Mouse (Mus musculus) heart, adult 2 months (tissue): ENCODE measurements around the gene Trio. TPM values are rescaled to one million over a fixed set of nuclear protein-coding genes. Genes with fewer than 3 reads are reported as not detected.

Experiments used
- DNase-seq, 2 experiments: peaks; one replicate each; pipeline ENCODE4 v3.0.0; 2021
- H3K27ac ChIP-seq: fragments of 200-600 bp; 2 replicates; pipeline ENCODE4 v1.8.1; 2022
- H3K27me3 ChIP-seq: fragments of 200-500 bp; 2 replicates; pipeline ENCODE4 v1.6.1; 2012; ENCODE audit warnings: mild to moderate bottlenecking, low read length, inconsistent platforms, mixed read lengths; ENCODE audit not compliant: control insufficient read depth, insufficient read depth
- H3K36me3 ChIP-seq: fragments of 200-500 bp; 2 replicates; pipeline ENCODE4 v1.6.1; 2012; ENCODE audit warnings: low read length, inconsistent platforms; ENCODE audit not compliant: control insufficient read depth, insufficient read depth
- H3K4me1 ChIP-seq: fragments of 200-500 bp; 2 replicates; pipeline ENCODE4 v1.6.1; 2011; ENCODE audit warnings: low read length; ENCODE audit not compliant: control insufficient read depth, insufficient read depth
- H3K4me3 ChIP-seq: fragments of 200-600 bp; 2 replicates; pipeline ENCODE4 v1.8.1; 2022
- H3K79me2 ChIP-seq: fragments of 200-500 bp; replicated peaks from 2 replicates; pipeline ENCODE4 v1.6.1; 2012; ENCODE audit warnings: mild to moderate bottlenecking, inconsistent platforms, low read length, moderate library complexity, mixed read lengths; ENCODE audit not compliant: control insufficient read depth, insufficient read depth
- H3K9ac ChIP-seq: fragments of 200-500 bp; 2 replicates; pipeline ENCODE4 v1.6.1; 2012; ENCODE audit warnings: low read depth, mild to moderate bottlenecking, control low read depth, inconsistent platforms, low read length, mixed read lengths
- CTCF ChIP-seq: fragments of 200-600 bp; IDR thresholded peaks from 2 replicates; pipeline ENCODE4 v1.8.1; 2022; ENCODE audit warnings: antibody characterized with exemption, mild to moderate bottlenecking, moderate library complexity
- EP300 ChIP-seq: fragments of 200-500 bp; IDR thresholded peaks from 2 replicates; pipeline ENCODE4 v1.6.1; 2011; ENCODE audit warnings: low read depth, low read length, control low read depth; ENCODE audit not compliant: insufficient read depth
- POLR2A ChIP-seq: fragments of 200-500 bp; IDR thresholded peaks from 2 replicates; pipeline ENCODE4 v1.6.1; 2011; ENCODE audit warnings: mild to moderate bottlenecking, low read depth, low read length, control low read depth; ENCODE audit not compliant: insufficient read depth
- WGBS: fragments of 180-500 bp; shearing (Covaris S2); methylation state at CpG from one replicate; pipeline ENCODE4 v1.1.7; 2018; 5-methylcytosine and 5-hydroxymethylcytosine counted together
- intact Hi-C: fragments of 180-260 bp; cut with DNase I; formaldehyde crosslinking; loops from one replicate; pipeline ENCODE4 v1.15.1; 2025
- polyA plus RNA-seq: library from polyadenylated mRNA; depleted of rRNA; stranded (reverse); fragments of >200 nt; gene quantifications from 2 replicates; pipeline ENCODE4 v1.2.3, GENCODE M21; 2012
- total RNA-seq, 2 experiments: library from RNA; stranded (reverse); gene quantifications; 2 replicates each; pipeline ENCODE4 v1.2.3; 2021

Gene Trio
- total and polyA plus RNA-seq, 3 experiments = 28.0 to 44.2 (median 33.8) TPM

- Histone ChIP-seq H3K4me1 (no peaks in the 10 kb centered on the region), H3K9ac (no peak overlapping the region), H3K4me3 (no peak overlapping the region), H3K27me3 (no peaks in the 10 kb centered on the region), H3K79me2 (no peaks in the 10 kb centered on the region; the same call in 1 of the 2 replicates), H3K36me3 (no peaks in the 10 kb centered on the region), H3K27ac (no peak overlapping the region; the same call in 1 of the 2 replicates)
- TF ChIP-seq EP300 = no peak
- no peak for TF ChIP-seq POLR2A
- no peak for TF ChIP-seq CTCF
- WGBS = 42% methylated on average over 2 of the region's 2 CpGs
- intact Hi-C loops = loop anchor here (2.0 to 5.0 kb wide), 2 partner anchors 39 to 150 kb away; partner anchors contain the start of gene Trio
- DNase-seq = peak in 1 of 2 experiments; percentile 30
Observed at GRCm38 (mm10) chr15:28066468-28066867, 40.8 kb upstream of the Trio start.

- DNase-seq = no peak
- TF ChIP-seq CTCF (no peak), POLR2A (no peak), EP300 (no peak)
- Histone ChIP-seq H3K36me3 (no peaks in the 10 kb centered on the region), H3K27me3 (no peaks in the 10 kb centered on the region), H3K4me1 (no peaks in the 10 kb centered on the region), H3K79me2 (no peaks in the 10 kb centered on the region; the same call in 1 of the 2 replicates), H3K27ac (no peak overlapping the region), H3K9ac (no peak overlapping the region), H3K4me3 (no peak overlapping the region)
- intact Hi-C loops = loop anchor here (5.0 kb wide), 1 partner anchor 38 kb away; the partner anchor contains the start of gene Trio
- 73% methylated on average over 5 of the region's 5 CpGs for WGBS
Observed at GRCm38 (mm10) chr15:28065572-28065971, 39.9 kb upstream of the Trio start.

GRCm38 (mm10) chr15:28064733-28065088 lies 39.1 kb upstream of the Trio start:
- intact Hi-C loops = loop anchor here (5.0 kb wide), 1 partner anchor 37 kb away; the partner anchor contains the start of gene Trio
- DNase-seq = no peak
- H3K9ac ChIP-seq = no peak overlapping the region
- no peaks in the 10 kb centered on the region for H3K36me3 ChIP-seq
- H3K79me2 ChIP-seq = no peaks in the 10 kb centered on the region; the same call in 1 of the 2 replicates
- H3K4me1 ChIP-seq = no peaks in the 10 kb centered on the region
- H3K27ac ChIP-seq = no peak overlapping the region
- TF ChIP-seq CTCF (no peak), POLR2A (no peak), EP300 (no peak)
- 64% methylated on average over 1 of the region's 1 CpGs for WGBS
- H3K4me3 ChIP-seq = no peak overlapping the region
- no peaks in the 10 kb centered on the region for H3K27me3 ChIP-seq

DNA sequence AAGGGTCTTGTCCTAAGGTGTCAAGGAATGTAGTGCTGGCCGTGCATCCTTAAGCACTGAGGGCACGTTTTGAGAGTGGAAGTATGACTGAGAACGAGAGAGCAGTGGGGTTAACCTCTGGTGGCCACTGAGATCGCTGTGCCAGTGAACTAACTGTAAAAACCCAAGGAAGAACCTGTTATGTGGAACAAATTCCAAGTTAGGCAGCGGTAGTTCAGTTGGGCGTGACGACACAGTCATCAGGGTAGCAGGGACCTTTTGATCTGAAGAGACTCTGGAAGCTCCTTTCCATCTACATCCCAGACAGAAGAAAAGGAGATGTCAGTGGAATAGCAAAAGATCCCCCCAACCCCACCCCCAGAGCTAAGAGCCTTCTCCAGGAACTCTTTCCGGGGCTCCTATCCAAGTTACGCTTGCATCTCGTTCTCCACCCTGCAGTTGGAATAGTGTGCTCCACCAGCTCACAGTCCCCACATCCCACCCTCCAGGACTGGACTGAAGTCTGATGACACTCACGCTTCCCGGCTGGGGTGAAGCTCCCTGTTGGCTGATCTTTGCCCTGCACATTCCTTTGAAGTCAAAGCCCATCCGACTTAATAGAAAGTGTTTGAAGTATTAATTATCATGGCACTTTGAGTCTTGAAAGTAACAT lies 38.6 kb upstream of the Trio start:
- Histone ChIP-seq H3K4me3 (no peak overlapping the region), H3K27me3 (no peaks in the 10 kb centered on the region), H3K27ac (no peak overlapping the region), H3K9ac (no peak overlapping the region), H3K36me3 (no peaks in the 10 kb centered on the region), H3K79me2 (no peaks in the 10 kb centered on the region; the same call in 1 of the 2 replicates), H3K4me1 (no peaks in the 10 kb centered on the region)
- TF ChIP-seq POLR2A (no peak), EP300 (no peak), CTCF (no peak)
- DNase-seq = no peak
- intact Hi-C loops = no loop called here
- 83% methylated on average over 13 of the region's 13 CpGs for WGBS

- Histone ChIP-seq H3K79me2 (no peaks in the 10 kb centered on the region; the same call in 1 of the 2 replicates), H3K4me1 (no peaks in the 10 kb centered on the region), H3K27me3 (no peaks in the 10 kb centered on the region), H3K36me3 (no peaks in the 10 kb centered on the region), H3K9ac (no peak overlapping the region), H3K27ac (no peak overlapping the region), H3K4me3 (no peak overlapping the region)
- WGBS = 85% methylated on average over 2 of the region's 2 CpGs
- intact Hi-C loops = no loop called here
- TF ChIP-seq CTCF = no peak
- DNase-seq = no peak
Observed at GRCm38 (mm10) chr15:28063466-28063865, 37.8 kb upstream of the Trio start.

DNA sequence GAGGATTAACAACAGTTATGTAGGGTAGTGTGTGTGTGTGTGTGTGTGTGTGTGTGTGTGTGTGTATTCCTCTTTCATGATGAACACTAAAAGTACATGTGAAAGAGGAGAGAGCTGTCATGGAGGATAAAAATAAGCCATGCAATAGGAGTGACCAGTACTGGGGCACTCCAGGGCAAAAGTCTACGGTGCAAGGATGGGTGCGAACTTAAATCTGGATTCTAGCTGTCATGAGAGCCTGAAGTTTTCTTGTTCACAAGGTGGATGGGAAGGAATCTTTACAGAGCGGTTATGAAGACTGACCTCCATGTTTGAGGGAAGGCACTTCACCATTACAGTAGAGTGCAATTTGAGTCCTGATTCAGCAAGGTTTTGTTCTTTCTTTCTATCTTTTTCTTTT lies 36.4 kb upstream of the Trio start:
- TF ChIP-seq CTCF (no peak), EP300 (no peak), POLR2A (no peak)
- no peak overlapping the region for H3K4me3 ChIP-seq
- no peaks in the 10 kb centered on the region for H3K4me1 ChIP-seq
- 96% methylated on average over 3 of the region's 3 CpGs for WGBS
- intact Hi-C loops = no loop called here
- no peaks in the 10 kb centered on the region for H3K27me3 ChIP-seq
- no peak for DNase-seq
- H3K27ac ChIP-seq = no peak overlapping the region
- H3K9ac ChIP-seq = no peak overlapping the region
- H3K36me3 ChIP-seq = no peaks in the 10 kb centered on the region
- H3K79me2 ChIP-seq = no peaks in the 10 kb centered on the region; the same call in 1 of the 2 replicates
